Mouse (Mus musculus) layer of hippocampus, adult 8-10 months (tissue): ENCODE measurements around the gene Dcaf17. TPM values are rescaled to one million over a fixed set of nuclear protein-coding genes. Genes with fewer than 3 reads are reported as not detected.

ENCODE experiments used
- DNase-seq, 2 experiments: peaks; one replicate each; pipeline ENCODE4 v3.0.0; 2022; ENCODE audit warnings: low spot score in 2 of 2
- total RNA-seq, 4 experiments: library from RNA; stranded (reverse); gene quantifications; 2 replicates each; pipeline ENCODE4 v1.2.4; 2022

Dcaf17 gene
- total RNA-seq: 10 to 100 TPM; 12.0 to 16.1 (median 13.2) TPM

GRCm38 (mm10) chr2:71055300-71056114 is at the start of gene Dcaf17, which contains the start of gene Mettl8:
Dcaf17 (plus strand) TSS chr2:71055328.
Mettl8 (minus strand) TSS chr2:71055583.
- peak; percentile 83 to 84 for DNase-seq

- DNase-seq: no peak
Observed at GRCm38 (mm10) chr2:71011816-71012215, 43.3 kb upstream of the Dcaf17 start.

GRCm38 (mm10) chr2:71013521-71013920 is 41.6 kb upstream of the Dcaf17 start:
- DNase-seq: no peak

- peak in 1 of 2 experiments; percentile 30 for DNase-seq
Observed at GRCm38 (mm10) chr2:71019277-71019676, 35.9 kb upstream of the Dcaf17 start.

GRCm38 (mm10) chr2:71019704-71020375 is 35.3 kb upstream of the Dcaf17 start:
- no peak for DNase-seq

GRCm38 (mm10) chr2:71020674-71021073 is 34.5 kb upstream of the Dcaf17 start:
- DNase-seq: no peak

- DNase-seq: no peak
Observed at GRCm38 (mm10) chr2:71022991-71023390, 32.1 kb upstream of the Dcaf17 start.

GRCm38 (mm10) chr2:71023986-71024385 is 31.1 kb upstream of the Dcaf17 start:
- no peak for DNase-seq

GRCm38 (mm10) chr2:71025576-71026315 is 29.4 kb upstream of the Dcaf17 start:
- no peak for DNase-seq

- no peak for DNase-seq
Observed at GRCm38 (mm10) chr2:71026787-71027186, 28.3 kb upstream of the Dcaf17 start.

GRCm38 (mm10) chr2:71027631-71028030 is 27.5 kb upstream of the Dcaf17 start:
- DNase-seq: no peak

GRCm38 (mm10) chr2:71030663-71031062 is 24.5 kb upstream of the Dcaf17 start:
- DNase-seq: no peak

GRCm38 (mm10) chr2:71031973-71032794 is 22.9 kb upstream of the Dcaf17 start:
- DNase-seq: no peak

GRCm38 (mm10) chr2:71033014-71033413 is 22.1 kb upstream of the Dcaf17 start:
- no peak for DNase-seq

GRCm38 (mm10) chr2:71033987-71034386 is 21.1 kb upstream of the Dcaf17 start:
- DNase-seq: no peak

- DNase-seq: no peak
Observed at GRCm38 (mm10) chr2:71037447-71037846, 17.7 kb upstream of the Dcaf17 start.

GRCm38 (mm10) chr2:71039522-71040121 is 15.5 kb upstream of the Dcaf17 start:
- peak; percentile 76 to 89 for DNase-seq

GRCm38 (mm10) chr2:71046151-71046550 is 9.0 kb upstream of the Dcaf17 start:
- no peak for DNase-seq

GRCm38 (mm10) chr2:71046751-71047320 is 8.3 kb upstream of the Dcaf17 start:
- DNase-seq: no peak

- DNase-seq: no peak
Observed at GRCm38 (mm10) chr2:71048896-71049295, 6.2 kb upstream of the Dcaf17 start.
